Mouse (Mus musculus): ENCODE data around the gene Nptn.

DNA sequence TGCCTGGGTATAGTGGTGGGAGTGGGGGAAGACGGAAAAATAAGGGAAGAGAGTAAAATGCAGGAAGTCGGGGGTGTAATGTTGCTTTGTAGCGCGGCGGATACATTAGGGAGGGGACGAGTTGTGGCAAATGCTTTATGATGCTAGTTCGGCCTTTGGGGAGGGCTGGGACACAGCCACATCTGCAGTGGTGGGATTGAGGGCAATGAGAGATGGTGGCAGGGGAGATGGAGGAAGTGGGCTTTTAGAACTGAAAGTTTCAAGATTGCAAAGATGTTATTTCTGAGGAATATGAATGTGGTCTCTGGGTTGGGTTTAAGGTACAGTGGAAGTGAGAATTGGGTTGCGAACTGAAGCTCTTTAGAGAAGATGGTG, 1.2 kb downstream of the Nptn start:
- TF ChIP-seq POLR2A (IDR thresholded peaks at IDR 0.05; ENCODE audit: low read depth, low read length), result no peak
- no peak for TF ChIP-seq CTCF (IDR thresholded peaks at IDR 0.05; ENCODE audit: extremely low read depth, insufficient read depth, insufficient read length, insufficient replicate concordance)

Data from spleen, adult 2 months (tissue).